Mouse (Mus musculus): Measurements from ENCODE around the gene Spata46. TPM values are rescaled to one million over a fixed set of nuclear protein-coding genes. Genes with fewer than 3 reads are reported as not detected.

Gene Spata46
- polyA plus RNA-seq, 1 experiment from 2014 or later: 0.84 TPM

GRCm38 (mm10) chr1:170351080-170351479, 42.5 kb downstream of the Spata46 start:
- DNase-seq (ENCODE audit: low spot score): no peak
- Histone ChIP-seq H3K27me3 (replicated peaks; ENCODE audit: control insufficient read depth, insufficient read depth, low read length) (no peaks in the 10 kb centered on the region), H3K27ac (ENCODE audit: low read depth, low read length) (no peak overlapping the region), H3K4me3 (ENCODE audit: low read depth, low read length) (no peak overlapping the region), H3K4me2 (no peak overlapping the region), H3K9ac (ENCODE audit: low read depth, low read length) (no peak overlapping the region), H3K36me3 (ENCODE audit: control insufficient read depth, insufficient read depth, low read length) (no peaks in the 10 kb centered on the region), H3K4me1 (replicated peaks; ENCODE audit: control insufficient read depth, insufficient read depth, low read length) (no peaks in the 10 kb centered on the region), H3K9me3 (ENCODE audit: control insufficient read depth, low read length) (no peaks in the 10 kb centered on the region)
- ATAC-seq (replicated peaks; ENCODE audit: low FRiP score): no peak

- ATAC-seq (replicated peaks; ENCODE audit: low FRiP score): no peak
- H3K9ac ChIP-seq (ENCODE audit: low read depth, low read length): no peak overlapping the region
- no peak for DNase-seq (ENCODE audit: low spot score)
- H3K9me3 ChIP-seq (ENCODE audit: control insufficient read depth, low read length): no peaks in the 10 kb centered on the region
- no peaks in the 10 kb centered on the region for H3K4me1 ChIP-seq (replicated peaks; ENCODE audit: control insufficient read depth, insufficient read depth, low read length)
- 55% methylated on average over 3 of the region's 3 CpGs for WGBS
- no peak overlapping the region for H3K27ac ChIP-seq (ENCODE audit: low read depth, low read length)
- H3K36me3 ChIP-seq (ENCODE audit: control insufficient read depth, insufficient read depth, low read length): no peaks in the 10 kb centered on the region
- no peak overlapping the region for H3K4me3 ChIP-seq (ENCODE audit: low read depth, low read length)
- H3K4me2 ChIP-seq: no peak overlapping the region
- no peaks in the 10 kb centered on the region for H3K27me3 ChIP-seq (replicated peaks; ENCODE audit: control insufficient read depth, insufficient read depth, low read length)
Measured at GRCm38 (mm10) chr1:170353335-170353734, 44.7 kb downstream of the Spata46 start.

GRCm38 (mm10) chr1:170360183-170360915, 51.7 kb downstream of the Spata46 start:
- no peaks in the 10 kb centered on the region for H3K4me1 ChIP-seq (replicated peaks; ENCODE audit: control insufficient read depth, insufficient read depth, low read length)
- H3K4me2 ChIP-seq: no peak overlapping the region
- H3K36me3 ChIP-seq (ENCODE audit: control insufficient read depth, insufficient read depth, low read length): no peaks in the 10 kb centered on the region
- no peak for DNase-seq (ENCODE audit: low spot score)
- no peak overlapping the region for H3K27ac ChIP-seq (ENCODE audit: low read depth, low read length)
- WGBS: 69% methylated on average over 10 of the region's 10 CpGs
- H3K9me3 ChIP-seq (ENCODE audit: control insufficient read depth, low read length): no peaks in the 10 kb centered on the region
- no peak for ATAC-seq (replicated peaks; ENCODE audit: low FRiP score)
- no peaks in the 10 kb centered on the region for H3K27me3 ChIP-seq (replicated peaks; ENCODE audit: control insufficient read depth, insufficient read depth, low read length)
- no peak overlapping the region for H3K9ac ChIP-seq (ENCODE audit: low read depth, low read length)
- no peak overlapping the region for H3K4me3 ChIP-seq (ENCODE audit: low read depth, low read length)

Other genes with a start within 250 kb of the Spata46 start
- 7.1 and 9.8 TPM in 2 replicates for gene Ddr2, start 198.0 kb upstream of the Spata46 start, polyA plus RNA-seq (2014; fragmentation: Nextera tagmentation; extraction: Ambion mirVana)
- gene Uap1, start 133.8 kb upstream of the Spata46 start, polyA plus RNA-seq (2014; fragmentation: Nextera tagmentation; extraction: Ambion mirVana): 59.6 and 60.0 TPM in 2 replicates
- gene Uhmk1, start 93.4 kb upstream of the Spata46 start, polyA plus RNA-seq (2014; fragmentation: Nextera tagmentation; extraction: Ambion mirVana): 16.0 and 17.0 TPM in 2 replicates
- not detected in 2 replicates for gene Sh2d1b2, start 76.1 kb upstream of the Spata46 start, polyA plus RNA-seq (2014; fragmentation: Nextera tagmentation; extraction: Ambion mirVana)
- 0.12 TPM in 1 of 2 replicates, not detected in the other for gene Sh2d1b1, start 31.5 kb upstream of the Spata46 start, polyA plus RNA-seq (2014; fragmentation: Nextera tagmentation; extraction: Ambion mirVana)
- 2.7 and 3.2 TPM in 2 replicates for gene Gm7694, start 2.5 kb upstream of the Spata46 start, polyA plus RNA-seq (2014; fragmentation: Nextera tagmentation; extraction: Ambion mirVana)

All from liver, embryonic 11.5 days (tissue).